Mouse (Mus musculus): ENCODE data around the gene Rexo1. TPM values are rescaled to one million over a fixed set of nuclear protein-coding genes. Genes with fewer than 3 reads are reported as not detected.

The Rexo1 gene
- total RNA-seq, 2 experiments from 2014 or later = 9.6 to 11.1 TPM

- peak; percentile 86 for DNase-seq (ENCODE audit: low spot score)
These were observed 51.7 kb downstream of the Rexo1 start for GRCm38 (mm10) chr10:80509412-80510272.

- DNase-seq (ENCODE audit: low spot score) = peak; percentile 61
These were observed 55.1 kb downstream of the Rexo1 start for GRCm38 (mm10) chr10:80506222-80506621.

GRCm38 (mm10) chr10:80504724-80505123 is 56.6 kb downstream of the Rexo1 start:
- no peak for DNase-seq (ENCODE audit: low spot score)

GRCm38 (mm10) chr10:80503599-80504220 is 57.6 kb downstream of the Rexo1 start:
- no peak for DNase-seq (ENCODE audit: low spot score)

- DNase-seq (ENCODE audit: low spot score) = no peak
These were observed 58.5 kb downstream of the Rexo1 start for GRCm38 (mm10) chr10:80502819-80503314.

- no peak for DNase-seq (ENCODE audit: low spot score)
These were observed 59.1 kb downstream of the Rexo1 start for GRCm38 (mm10) chr10:80502291-80502690.

- DNase-seq (ENCODE audit: low spot score) = no peak
These were observed 64.9 kb downstream of the Rexo1 start for GRCm38 (mm10) chr10:80496421-80496820.

GRCm38 (mm10) chr10:80495901-80496300 is 65.5 kb downstream of the Rexo1 start:
- no peak for DNase-seq (ENCODE audit: low spot score)

GRCm38 (mm10) chr10:80494732-80495131 is 66.6 kb downstream of the Rexo1 start, which contains the start of gene Onecut3:
TSS of gene Onecut3 (plus strand) at chr10:80494835.
- DNase-seq (ENCODE audit: low spot score) = peak; percentile 31

Small RNA genes lying within 50 kb of the gene (microRNA-seq; reads per million reads assigned to microRNA genes)
- not detected for gene Mir6912

Other genes starting within 250 kb of the Rexo1 start
- gene 2310011J03Rik, start 241.0 kb downstream of the Rexo1 start, total RNA-seq (2021) = 1 to 10 TPM; 6.8 to 7.1 TPM
- gene Pcsk4, start 232.1 kb downstream of the Rexo1 start, total RNA-seq (2021) = under 1 TPM; 0.78 to 0.97 TPM
- gene Reep6, start 231.6 kb downstream of the Rexo1 start, total RNA-seq (2021) = 1 to 10 TPM; 3.4 to 4.1 TPM
- 10 to 100 TPM; 32.5 to 37.0 TPM for gene Adamtsl5, start 213.1 kb downstream of the Rexo1 start, total RNA-seq (2021)
- under 1 TPM; 0.09 to 0.11 TPM for gene Plk5, start 205.1 kb downstream of the Rexo1 start, total RNA-seq (2021)
- 1 to 10 TPM; 4.0 to 4.6 TPM for gene Mex3d, start 173.9 kb downstream of the Rexo1 start, total RNA-seq (2021)
- 100 to 1,000 TPM; 108 to 127 TPM for gene Mbd3, start 162.0 kb downstream of the Rexo1 start, total RNA-seq (2021)
- 100 to 1,000 TPM; 831 to 847 TPM for gene Uqcr11, start 154.7 kb downstream of the Rexo1 start, total RNA-seq (2021)
- 10 to 100 TPM; 11.2 to 11.3 TPM for gene Tcf3, start 127.9 kb downstream of the Rexo1 start, total RNA-seq (2021)
- not detected for gene Onecut3, start 66.7 kb downstream of the Rexo1 start, total RNA-seq (2021)
- not detected for gene Atp8b3, start 22.4 kb downstream of the Rexo1 start, total RNA-seq (2021)
- 1 to 10 TPM; 1.5 to 1.9 TPM for gene Klf16, start 15.8 kb upstream of the Rexo1 start, total RNA-seq (2021)
- gene Abhd17a, start 28.8 kb upstream of the Rexo1 start, total RNA-seq (2021) = 10 to 100 TPM; 62.4 to 64.3 TPM
- gene Scamp4, start 41.3 kb upstream of the Rexo1 start, total RNA-seq (2021) = 10 to 100 TPM; 19.0 to 20.1 TPM
- under 1 TPM in 1 of 2 experiments, not detected in 1; 0.69 TPM for gene Adat3, start 41.3 kb upstream of the Rexo1 start, total RNA-seq (2021)
- gene Gm49322, start 44.5 kb upstream of the Rexo1 start, total RNA-seq (2021) = under 1 TPM; 0.14 to 0.26 TPM
- gene Csnk1g2, start 61.3 kb upstream of the Rexo1 start, total RNA-seq (2021) = 100 to 1,000 TPM in 1 of 2 experiments, 10 to 100 TPM in 1; 97.2 to 128 TPM
- gene Btbd2, start 95.5 kb upstream of the Rexo1 start, total RNA-seq (2021) = 10 to 100 TPM; 38.5 to 40.0 TPM
- gene Mknk2, start 116.6 kb upstream of the Rexo1 start, total RNA-seq (2021) = 100 to 1,000 TPM; 244 to 292 TPM
- 1 to 10 TPM; 2.3 to 4.1 TPM for gene Mob3a, start 140.4 kb upstream of the Rexo1 start, total RNA-seq (2021)
- gene Izumo4, start 140.6 kb upstream of the Rexo1 start, total RNA-seq (2021) = 1 to 10 TPM in 1 of 2 experiments, under 1 TPM in 1; 0.91 to 1.9 TPM
- 10 to 100 TPM; 24.3 to 31.7 TPM for gene Ap3d1, start 180.7 kb upstream of the Rexo1 start, total RNA-seq (2021)
- 10 to 100 TPM; 13.6 to 20.8 TPM for gene Dot1l, start 193.6 kb upstream of the Rexo1 start, total RNA-seq (2021)
- gene Sf3a2, start 236.6 kb upstream of the Rexo1 start, total RNA-seq (2021) = 10 to 100 TPM; 27.3 to 27.6 TPM
- gene Plekhj1, start 237.1 kb upstream of the Rexo1 start, total RNA-seq (2021) = 10 to 100 TPM; 24.3 to 25.8 TPM
- under 1 TPM; 0.31 to 0.32 TPM for gene Amh, start 243.7 kb upstream of the Rexo1 start, total RNA-seq (2021)